Mouse (Mus musculus) G1E (cell line): ENCODE data around the gene Chrnb2.

Source experiments
- CTCF ChIP-seq: IDR thresholded peaks from 2 replicates; pipeline ENCODE4 v1.5.1; 2012; ENCODE audit warnings: low read depth, low read length, inconsistent platforms, mixed read lengths
- POLR2AphosphoS5 ChIP-seq: IDR thresholded peaks from 2 replicates; pipeline ENCODE4 v1.6.1; 2012; ENCODE audit warnings: low read depth, low read length, inconsistent platforms; ENCODE audit not compliant: insufficient replicate concordance

DNA sequence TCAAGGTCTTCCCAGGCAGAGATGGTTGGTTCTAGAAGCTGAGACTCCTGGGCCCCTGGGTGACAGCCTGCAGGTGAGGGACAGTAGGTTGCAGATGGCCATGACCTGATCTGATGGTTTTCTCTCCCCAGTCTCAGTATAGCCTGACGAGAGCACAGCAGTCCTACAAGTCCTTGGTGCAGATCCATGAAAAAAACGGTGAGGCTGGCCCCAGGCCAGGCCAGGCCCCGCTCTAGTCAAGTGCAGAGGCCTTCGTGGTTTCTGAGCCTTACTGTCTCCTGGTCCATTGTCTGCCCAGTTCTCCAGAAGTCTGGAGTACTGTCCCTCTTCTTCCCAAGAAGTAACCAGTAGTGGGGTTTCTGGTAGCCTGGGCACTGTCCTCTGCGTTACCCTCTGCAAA is 17.2 kb upstream of the Chrnb2 start:
- TF ChIP-seq CTCF (no peak), POLR2AphosphoS5 (no peak)
